Mouse (Mus musculus): Measurements from ENCODE around the gene Pvr.

Gene Pvr

GRCm38 (mm10) chr7:19875948-19876682, 44.8 kb downstream of the Pvr start:
- in situ Hi-C loops (cut with MboI; ENCODE audit: low sequenced_read_pairs), result no loop called here

GRCm38 (mm10) chr7:19871943-19872601, 48.9 kb downstream of the Pvr start:
- in situ Hi-C loops (cut with MboI; ENCODE audit: low sequenced_read_pairs), result loop anchor here (5.0 kb wide), 1 partner anchor 70 kb away; no protein-coding TSS in a partner anchor

GRCm38 (mm10) chr7:19871137-19871621, 49.8 kb downstream of the Pvr start:
- in situ Hi-C loops (cut with MboI; ENCODE audit: low sequenced_read_pairs), result loop anchor here (5.0 kb wide), 1 partner anchor 69 kb away; no protein-coding TSS in a partner anchor

- in situ Hi-C loops (cut with MboI; ENCODE audit: low sequenced_read_pairs), result no loop called here
Measured at GRCm38 (mm10) chr7:19867751-19868399, 53.1 kb downstream of the Pvr start.

- in situ Hi-C loops (cut with MboI; ENCODE audit: low sequenced_read_pairs), result no loop called here
Measured at GRCm38 (mm10) chr7:19866490-19866889, 54.5 kb downstream of the Pvr start.

GRCm38 (mm10) chr7:19865246-19866036, 55.5 kb downstream of the Pvr start:
- in situ Hi-C loops (cut with MboI; ENCODE audit: low sequenced_read_pairs), result no loop called here

- in situ Hi-C loops (cut with MboI; ENCODE audit: low sequenced_read_pairs), result no loop called here
Measured at GRCm38 (mm10) chr7:19864241-19864640, 56.7 kb downstream of the Pvr start.

GRCm38 (mm10) chr7:19861199-19861598, 59.8 kb downstream of the Pvr start, which contains the start of gene Ceacam16:
Gene Ceacam16, minus strand, starts transcription at chr7:19861299.
- in situ Hi-C loops (cut with MboI; ENCODE audit: low sequenced_read_pairs), result no loop called here

GRCm38 (mm10) chr7:19859740-19860139, 61.2 kb downstream of the Pvr start:
- in situ Hi-C loops (cut with MboI; ENCODE audit: low sequenced_read_pairs), result no loop called here

GRCm38 (mm10) chr7:19856283-19856682, 64.7 kb downstream of the Pvr start:
- in situ Hi-C loops (cut with MboI; ENCODE audit: low sequenced_read_pairs), result no loop called here

- in situ Hi-C loops (cut with MboI; ENCODE audit: low sequenced_read_pairs), result no loop called here
Measured at GRCm38 (mm10) chr7:19855663-19856062, 65.3 kb downstream of the Pvr start.
